Mouse (Mus musculus) lung, embryonic 16.5 days (tissue): Measurements from ENCODE around the gene Mtf2. TPM values are rescaled to one million over a fixed set of nuclear protein-coding genes. Genes with fewer than 3 reads are reported as not detected.
"Not testable (repeated sequence)": the region's sequence is repeated elsewhere in the genome, so short reads cannot be mapped to it uniquely, and the experiment has no call there.

Source experiments
- ATAC-seq: fragments of 200-750 bp; cut with Nextera tagmentation; 2 replicates; pipeline ENCODE4 v1.8.0; 2017; ENCODE audit warnings: low read depth, mild to moderate bottlenecking, moderate library complexity
- H3K27ac ChIP-seq: fragments of 300-500 bp; sonication (generic); 2 replicates; pipeline ENCODE4 v1.5.1; 2014; ENCODE audit warnings: mild to moderate bottlenecking, control low read depth, low read length
- H3K27me3 ChIP-seq: fragments of 300-500 bp; sonication (generic); 2 replicates; pipeline ENCODE4 v1.6.1; 2014; ENCODE audit warnings: low read depth, low read length, mixed read lengths; ENCODE audit not compliant: control insufficient read depth, insufficient read depth
- H3K36me3 ChIP-seq: fragments of 300-500 bp; sonication (generic); 2 replicates; pipeline ENCODE4 v1.6.1; 2014; ENCODE audit warnings: low read length; ENCODE audit not compliant: control insufficient read depth, insufficient read depth
- H3K4me1 ChIP-seq: fragments of 300-500 bp; sonication (generic); replicated peaks from 2 replicates; pipeline ENCODE4 v1.6.1; 2014; ENCODE audit warnings: low read length, mixed read lengths; ENCODE audit not compliant: control insufficient read depth, insufficient read depth
- H3K4me2 ChIP-seq: fragments of 300-500 bp; sonication (generic); 2 replicates; pipeline ENCODE4 v1.6.1; 2014; ENCODE audit warnings: low read depth, low read length, control low read depth
- H3K4me3 ChIP-seq: fragments of 300-500 bp; sonication (generic); 2 replicates; pipeline ENCODE4 v1.5.1; 2014; ENCODE audit warnings: mild to moderate bottlenecking, low read length, control low read depth
- H3K9ac ChIP-seq: fragments of 300-500 bp; sonication (generic); 2 replicates; pipeline ENCODE4 v1.6.1; 2014; ENCODE audit warnings: low read length, control low read depth
- H3K9me3 ChIP-seq: fragments of 300-500 bp; sonication (generic); 2 replicates; pipeline ENCODE4 v1.6.1; 2016; ENCODE audit warnings: low read length; ENCODE audit not compliant: control insufficient read depth
- WGBS: fragments of 180-500 bp; shearing (Covaris S2); extraction: QIAGEN DNeasy Blood & Tissue Kit; methylation state at CpG from one replicate; pipeline ENCODE4 v1.1.7; 2014; 5-methylcytosine and 5-hydroxymethylcytosine counted together
- polyA plus RNA-seq: library from polyadenylated mRNA; unstranded; fragments of >200 nt; fragmentation: Nextera tagmentation; extraction: Ambion mirVana; gene quantifications from 2 replicates; pipeline ENCODE4 v1.2.1, GENCODE M21; 2015

The Mtf2 gene
- polyA plus RNA-seq, 1 experiment from 2014 or later, result 81.8 TPM

GRCm38 (mm10) chr5:108035523-108035922, 30.0 kb upstream of the Mtf2 start:
- WGBS, result 26% methylated on average over 2 of the region's 2 CpGs
- Histone ChIP-seq H3K4me3 (no peak overlapping the region), H3K9ac (no peak overlapping the region), H3K27me3 (no peaks in the 10 kb centered on the region), H3K4me1 (no peaks in the 10 kb centered on the region), H3K36me3 (no peaks in the 10 kb centered on the region), H3K9me3 (no peaks in the 10 kb centered on the region), H3K4me2 (no peak overlapping the region), H3K27ac (no peak overlapping the region)
- ATAC-seq, result no peak

GRCm38 (mm10) chr5:108042061-108042460, 23.4 kb upstream of the Mtf2 start:
- H3K4me2 ChIP-seq, result no peak overlapping the region
- no peaks in the 10 kb centered on the region for H3K4me1 ChIP-seq
- H3K4me3 ChIP-seq, result no peak overlapping the region
- no peaks in the 10 kb centered on the region for H3K27me3 ChIP-seq
- no peaks in the 10 kb centered on the region for H3K9me3 ChIP-seq
- no peak overlapping the region for H3K27ac ChIP-seq
- no peaks in the 10 kb centered on the region for H3K36me3 ChIP-seq
- ATAC-seq, result no peak
- 75% methylated on average over 5 of the region's 5 CpGs for WGBS
- H3K9ac ChIP-seq, result no peak overlapping the region

- Histone ChIP-seq H3K9ac (no peak overlapping the region), H3K27ac (no peak overlapping the region), H3K27me3 (no peaks in the 10 kb centered on the region), H3K4me3 (no peak overlapping the region), H3K36me3 (no peaks in the 10 kb centered on the region), H3K4me2 (no peak overlapping the region), H3K4me1 (no peaks in the 10 kb centered on the region), H3K9me3 (no peaks in the 10 kb centered on the region)
- ATAC-seq, result no peak
- WGBS, result 30% methylated on average over 1 of the region's 1 CpGs
These were observed 21.6 kb upstream of the Mtf2 start for GRCm38 (mm10) chr5:108043908-108044307.

DNA sequence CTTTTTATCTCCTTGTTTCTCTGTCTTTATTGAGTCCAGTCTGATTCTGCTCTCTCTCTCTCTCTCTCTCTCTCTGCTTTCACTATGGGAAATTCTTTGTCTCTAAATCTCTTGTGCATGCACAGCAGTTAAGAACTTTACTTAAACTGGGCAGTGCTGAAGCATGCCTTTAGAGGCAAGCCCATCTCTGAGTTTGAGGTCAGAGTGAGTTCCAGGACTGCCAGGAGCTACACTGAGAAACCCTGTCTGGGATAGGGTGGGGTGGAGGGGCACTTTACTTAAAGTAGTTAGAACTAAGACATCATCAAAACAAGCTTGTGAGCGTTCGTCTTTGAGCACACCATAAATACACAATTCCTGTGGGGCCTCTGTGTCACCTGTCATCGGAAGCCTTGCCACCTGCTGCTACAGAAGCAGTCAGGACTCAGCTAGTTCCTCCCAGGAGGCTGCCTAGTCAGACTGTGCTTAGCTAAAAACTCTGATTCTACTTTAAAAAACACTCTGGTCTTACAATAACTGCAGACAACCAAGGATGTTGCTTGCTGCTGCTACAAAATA, 15.7 kb upstream of the Mtf2 start:
- no peaks in the 10 kb centered on the region for H3K9me3 ChIP-seq
- no peaks in the 10 kb centered on the region for H3K27me3 ChIP-seq
- no peak overlapping the region for H3K4me3 ChIP-seq
- no peak overlapping the region for H3K27ac ChIP-seq
- H3K4me2 ChIP-seq, result no peak overlapping the region
- no peak overlapping the region for H3K9ac ChIP-seq
- WGBS, result 7% methylated on average over 3 of the region's 3 CpGs
- no peaks in the 10 kb centered on the region for H3K36me3 ChIP-seq
- no peak for ATAC-seq
- H3K4me1 ChIP-seq, result no peaks in the 10 kb centered on the region

GRCm38 (mm10) chr5:108051026-108051425, 14.4 kb upstream of the Mtf2 start:
- ATAC-seq, result no peak
- Histone ChIP-seq H3K9ac (no peak overlapping the region), H3K4me3 (no peak overlapping the region), H3K36me3 (no peaks in the 10 kb centered on the region), H3K4me2 (no peak overlapping the region), H3K27ac (no peak overlapping the region), H3K27me3 (no peaks in the 10 kb centered on the region), H3K9me3 (no peaks in the 10 kb centered on the region), H3K4me1 (no peaks in the 10 kb centered on the region)
- WGBS, result 70% methylated on average over 2 of the region's 2 CpGs

GRCm38 (mm10) chr5:108051727-108052126, 13.7 kb upstream of the Mtf2 start:
- 93% methylated on average over 9 of the region's 9 CpGs for WGBS
- ATAC-seq, H3K27ac ChIP-seq, H3K4me3 ChIP-seq, H3K9me3 ChIP-seq, H3K36me3 ChIP-seq, H3K27me3 ChIP-seq, H3K4me1 ChIP-seq, H3K9ac ChIP-seq, H3K4me2 ChIP-seq: not testable (repeated sequence)

DNA sequence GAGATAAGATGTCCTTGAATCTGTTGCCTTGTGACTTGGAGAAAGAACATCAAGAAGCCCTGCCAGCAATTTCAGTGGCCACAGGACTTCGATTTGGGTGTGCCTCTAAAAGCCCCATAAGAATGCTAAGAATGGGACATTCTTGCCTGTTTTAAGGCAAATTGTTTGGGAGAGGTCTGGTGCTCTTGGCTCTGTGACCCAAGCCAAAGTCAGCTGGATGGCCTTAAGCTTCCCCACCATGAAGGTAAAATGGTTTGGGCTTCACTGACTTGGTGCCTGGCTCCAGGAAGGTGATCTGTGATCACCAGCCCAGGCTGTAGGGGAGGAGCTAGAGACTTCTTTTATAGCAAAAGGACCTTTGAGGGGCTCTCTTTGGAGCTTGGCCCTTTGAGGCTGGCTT, 13.3 kb upstream of the Mtf2 start:
- 59% methylated on average over 1 of the region's 1 CpGs for whole genome bisulfite sequencing
- ATAC-seq, result no peak
- H3K4me2 ChIP-seq, result no peak overlapping the region
- H3K9me3 ChIP-seq, result no peaks in the 10 kb centered on the region
- H3K9ac ChIP-seq, result no peak overlapping the region
- H3K27ac ChIP-seq, result no peak overlapping the region
- H3K4me1 ChIP-seq, result no peaks in the 10 kb centered on the region
- no peaks in the 10 kb centered on the region for H3K27me3 ChIP-seq
- H3K36me3 ChIP-seq, result no peaks in the 10 kb centered on the region
- no peak overlapping the region for H3K4me3 ChIP-seq

DNA sequence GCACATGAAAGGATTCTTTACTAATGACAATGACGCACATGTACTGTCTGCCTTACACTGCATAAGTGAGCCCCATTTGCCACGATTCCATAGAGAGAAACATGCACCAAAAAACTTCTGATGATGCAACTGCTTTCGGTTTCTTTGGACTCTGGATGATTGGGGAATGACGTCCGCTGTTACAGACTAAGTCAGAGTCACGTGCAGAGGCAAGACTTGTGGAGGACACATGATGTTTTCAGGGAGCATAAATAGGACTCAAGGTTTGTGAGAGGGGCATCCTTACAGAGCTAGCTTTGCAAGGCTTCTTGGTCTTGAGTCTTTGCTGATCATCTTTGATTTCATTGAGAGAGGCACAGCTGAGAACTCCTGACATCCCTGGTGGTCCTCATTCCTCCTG, 11.9 kb upstream of the Mtf2 start:
- H3K4me2 ChIP-seq, result no peak overlapping the region
- H3K36me3 ChIP-seq, result no peaks in the 10 kb centered on the region
- no peaks in the 10 kb centered on the region for H3K9me3 ChIP-seq
- no peak overlapping the region for H3K9ac ChIP-seq
- H3K4me3 ChIP-seq, result no peak overlapping the region
- 85% methylated on average over 6 of the region's 6 CpGs for WGBS
- H3K27ac ChIP-seq, result no peak overlapping the region
- H3K27me3 ChIP-seq, result no peaks in the 10 kb centered on the region
- no peak for ATAC-seq
- no peaks in the 10 kb centered on the region for H3K4me1 ChIP-seq

- Histone ChIP-seq H3K9ac (no peak overlapping the region), H3K4me3 (no peak overlapping the region), H3K9me3 (peaks cover 3% of the 10 kb centered on the region; the same call in 1 of the 2 replicates), H3K36me3 (no peaks in the 10 kb centered on the region), H3K4me1 (0 out of 2 replicates have a peak, but pooled peaks cover 3% of the 10 kb centered on the region), H3K27me3 (no peaks in the 10 kb centered on the region), H3K4me2 (no peak overlapping the region), H3K27ac (no peak overlapping the region)
- WGBS, result 93% methylated on average over 9 of the region's 9 CpGs
- ATAC-seq, result no peak
These were observed 5.1 kb upstream of the Mtf2 start for GRCm38 (mm10) chr5:108060413-108060812.

- no peak overlapping the region for H3K4me3 ChIP-seq
- no peak for ATAC-seq
- no peaks in the 10 kb centered on the region for H3K9me3 ChIP-seq
- H3K36me3 ChIP-seq, result peaks cover 36% of the 10 kb centered on the region
- peaks cover under 1% of the 10 kb centered on the region for H3K4me1 ChIP-seq
- no peaks in the 10 kb centered on the region for H3K27me3 ChIP-seq
- H3K4me2 ChIP-seq, result no peak overlapping the region
- H3K27ac ChIP-seq, result no peak overlapping the region
- H3K9ac ChIP-seq, result no peak overlapping the region
- WGBS, result 97% methylated on average over 1 of the region's 1 CpGs
These were observed 6.8 kb downstream of the Mtf2 start for GRCm38 (mm10) chr5:108072301-108072700.
